Comparison of ENCODE assay signal across 7 mouse cellular contexts in genomic region chr19:25405987-25406386, GRCm38 (mm10).
DNase-seq lines count a peak whose midpoint lies in the region; ATAC-seq and TF ChIP-seq lines count a peak whose summit lies in the region.

No protein-coding gene starts in this region.

- DNase-seq in embryonic facial prominence, embryonic 11.5 days (ENCODE audit: low spot score): no peak
- no peak for DNase-seq in liver, postnatal 0 days
- DNase-seq in ovary, postnatal 14 days (ENCODE audit: low spot score): no peak
- no peak for DNase-seq in spleen, postnatal 36 days (ENCODE audit: low spot score in 2 of 2)

- H3K4me1 ChIP-seq in E14TG2a.4 (replicated peaks; ENCODE audit: low read depth, low read length): peaks cover 30% of the 10 kb centered on the region
- H3K4me1 ChIP-seq in embryonic facial prominence, embryonic 11.5 days (ENCODE audit: control insufficient read depth, insufficient read depth, low read length): peaks cover 2% of the 10 kb centered on the region; the same call in 1 of the 2 replicates
- peaks cover 16% of the 10 kb centered on the region for H3K4me1 ChIP-seq in intestine, embryonic 16.5 days (ENCODE audit: control insufficient read depth, insufficient read depth, low read length)
- no peaks in the 10 kb centered on the region for H3K4me1 ChIP-seq in liver, postnatal 0 days (ENCODE audit: insufficient read depth)

- no peaks in the 10 kb centered on the region for H3K9me3 ChIP-seq in E14TG2a.4 (ENCODE audit: low read length)
- no peaks in the 10 kb centered on the region for H3K9me3 ChIP-seq in embryonic facial prominence, embryonic 11.5 days (replicated peaks; ENCODE audit: control insufficient read depth, low read length)
- no peaks in the 10 kb centered on the region for H3K9me3 ChIP-seq in intestine, embryonic 16.5 days (ENCODE audit: control insufficient read depth, low read length)
- H3K9me3 ChIP-seq in liver, postnatal 0 days (ENCODE audit: low read length): no peaks in the 10 kb centered on the region

- TF ChIP-seq CTCF in E14TG2a.4 (conservative IDR thresholded peaks at IDR 0.05; ENCODE audit: low read length): no peak
- no peak for TF ChIP-seq CTCF in liver, postnatal 0 days (IDR thresholded peaks at IDR 0.05; ENCODE audit: low read depth)

- peak overlapping the region; percentile 93; the same call in 1 of the 2 replicates for H3K4me2 ChIP-seq in embryonic facial prominence, embryonic 11.5 days (ENCODE audit: low read depth, low read length)
- H3K4me2 ChIP-seq in intestine, embryonic 16.5 days (ENCODE audit: low read depth, low read length): peak overlapping the region; percentile 86
- H3K4me2 ChIP-seq in liver, postnatal 0 days (ENCODE audit: low read depth, low read length): peak overlapping the region; percentile 73

- peaks cover 29% of the 10 kb centered on the region for H3K27me3 ChIP-seq in E14TG2a.4 (ENCODE audit: insufficient read depth, low read length)
- no peaks in the 10 kb centered on the region for H3K27me3 ChIP-seq in embryonic facial prominence, embryonic 11.5 days (ENCODE audit: control insufficient read depth, insufficient read depth, low read length)
- no peaks in the 10 kb centered on the region for H3K27me3 ChIP-seq in intestine, embryonic 16.5 days (replicated peaks; ENCODE audit: control insufficient read depth, insufficient read depth, low read length)
- peaks cover 7% of the 10 kb centered on the region; the same call in 1 of the 2 replicates for H3K27me3 ChIP-seq in liver, postnatal 0 days (ENCODE audit: insufficient read depth, low read length)

- no peak for ATAC-seq in embryonic facial prominence, embryonic 11.5 days (replicated peaks; ENCODE audit: insufficient number of reproducible peaks, low FRiP score, low TSS enrichment, low read depth)
- no peak for ATAC-seq in intestine, embryonic 16.5 days
- ATAC-seq in liver, postnatal 0 days: no peak
- ATAC-seq in granulocyte monocyte progenitor cell, adult 5-6 weeks (replicated peaks; ENCODE audit: poor library complexity, severe bottlenecking): no peak

- no peak for TF ChIP-seq EP300 in liver, postnatal 0 days (IDR thresholded peaks at IDR 0.05; ENCODE audit: low read depth)

- no peak overlapping the region for H3K9ac ChIP-seq in embryonic facial prominence, embryonic 11.5 days (replicated peaks; ENCODE audit: low read length)
- peak overlapping the region; percentile 69; the same call in 1 of the 2 replicates for H3K9ac ChIP-seq in intestine, embryonic 16.5 days (ENCODE audit: low read depth, low read length)
- peak overlapping the region; percentile 48; the same call in 1 of the 2 replicates for H3K9ac ChIP-seq in liver, postnatal 0 days (replicated peaks)

- peaks cover 17% of the 10 kb centered on the region for H3K36me3 ChIP-seq in E14TG2a.4 (ENCODE audit: insufficient read depth, low read length)
- H3K36me3 ChIP-seq in embryonic facial prominence, embryonic 11.5 days (replicated peaks; ENCODE audit: control insufficient read depth, insufficient read depth, low read depth, low read length): peaks cover 4% of the 10 kb centered on the region; the same call in 1 of the 2 replicates
- peaks cover 14% of the 10 kb centered on the region for H3K36me3 ChIP-seq in intestine, embryonic 16.5 days (ENCODE audit: control insufficient read depth, insufficient read depth, low read length)
- peaks cover 12% of the 10 kb centered on the region; the same call in 1 of the 2 replicates for H3K36me3 ChIP-seq in liver, postnatal 0 days (replicated peaks; ENCODE audit: insufficient read depth, low read length)

- peak overlapping the region; percentile 72 for H3K4me3 ChIP-seq in E14TG2a.4 (replicated peaks; ENCODE audit: low read length)
- H3K4me3 ChIP-seq in embryonic facial prominence, embryonic 11.5 days (ENCODE audit: low read depth, low read length): no peak overlapping the region
- H3K4me3 ChIP-seq in intestine, embryonic 16.5 days (ENCODE audit: low read length): no peak overlapping the region
- H3K4me3 ChIP-seq in liver, postnatal 0 days (ENCODE audit: low read depth, low read length): peak overlapping the region; percentile 45

- 28% methylated on average over 6 of the region's 6 CpGs for WGBS in embryonic facial prominence, embryonic 11.5 days
- 34% methylated on average over 6 of the region's 6 CpGs for WGBS in intestine, embryonic 16.5 days
- 29% methylated on average over 6 of the region's 6 CpGs for WGBS in liver, postnatal 0 days (ENCODE audit: insufficient replicate concordance)

- H3K27ac ChIP-seq in embryonic facial prominence, embryonic 11.5 days (replicated peaks; ENCODE audit: low read depth, low read length): peak overlapping the region; percentile 87
- peak overlapping the region; percentile 82; the same call in 1 of the 2 replicates for H3K27ac ChIP-seq in intestine, embryonic 16.5 days (ENCODE audit: low read length)
- H3K27ac ChIP-seq in liver, postnatal 0 days (ENCODE audit: low read depth): peak overlapping the region; percentile 85

Comparison
In these comparisons a context has a peak if more than half of its experiments do, and no peak if none do; other contexts are left out.
1. H3K4me3 ChIP-seq: peak in E14TG2a.4 (single experiment) and liver, postnatal 0 days (single experiment); none in embryonic facial prominence, embryonic 11.5 days (single experiment) and intestine, embryonic 16.5 days (single experiment).
2. Peak in every context shown above with its lines, with median percentiles within 50 percentile points of each other: H3K27ac ChIP-seq and H3K4me2 ChIP-seq.